Mouse (Mus musculus) midbrain, embryonic 11.5 days (tissue): Measurements from ENCODE around the gene Homer2. TPM values are rescaled to one million over a fixed set of nuclear protein-coding genes. Genes with fewer than 3 reads are reported as not detected.
A peak's percentile ranks its signal among the peaks of the same experiment; 100 is the strongest.

ENCODE experiments used
- ATAC-seq: fragments of 200-750 bp; cut with Nextera tagmentation; 2 replicates; pipeline ENCODE4 v1.8.0; 2017; ENCODE audit warnings: moderate TSS enrichment, moderate library complexity; ENCODE audit not compliant: low FRiP score
- DNase-seq: peaks from one replicate; pipeline ENCODE4 v3.0.0; 2015; ENCODE audit warnings: low spot score; ENCODE audit errors: missing footprints
- H3K27ac ChIP-seq: fragments of 300-500 bp; sonication (generic); 2 replicates; pipeline ENCODE4 v1.5.1; 2014; ENCODE audit warnings: low read depth, low read length
- H3K27me3 ChIP-seq: fragments of 300-500 bp; sonication (generic); 2 replicates; pipeline ENCODE4 v1.6.1; 2014; ENCODE audit warnings: mild to moderate bottlenecking, low read length, moderate library complexity, mixed read lengths; ENCODE audit not compliant: control insufficient read depth, insufficient read depth
- H3K36me3 ChIP-seq: fragments of 300-500 bp; sonication (generic); 2 replicates; pipeline ENCODE4 v1.6.1; 2014; ENCODE audit warnings: mild to moderate bottlenecking, low read length, moderate library complexity, mixed read lengths; ENCODE audit not compliant: control insufficient read depth, insufficient read depth
- H3K4me1 ChIP-seq: fragments of 300-500 bp; sonication (generic); 2 replicates; pipeline ENCODE4 v1.6.1; 2014; ENCODE audit warnings: low read length; ENCODE audit not compliant: control insufficient read depth, insufficient read depth
- H3K4me2 ChIP-seq: fragments of 300-500 bp; sonication (generic); 2 replicates; pipeline ENCODE4 v1.6.1; 2014; ENCODE audit warnings: mild to moderate bottlenecking, moderate library complexity
- H3K4me3 ChIP-seq: fragments of 300-500 bp; sonication (generic); 2 replicates; pipeline ENCODE4 v1.5.1; 2014; ENCODE audit warnings: low read depth, low read length
- H3K9ac ChIP-seq: fragments of 300-500 bp; sonication (generic); 2 replicates; pipeline ENCODE4 v1.6.1; 2014; ENCODE audit warnings: low read length
- H3K9me3 ChIP-seq: fragments of 300-500 bp; sonication (generic); 2 replicates; pipeline ENCODE4 v1.6.1; 2016; ENCODE audit warnings: low read length; ENCODE audit not compliant: control insufficient read depth
- WGBS: fragments of 180-500 bp; shearing (Covaris S2); extraction: QIAGEN DNeasy Blood & Tissue Kit; methylation state at CpG from one replicate; pipeline ENCODE4 v1.1.7; 2014; 5-methylcytosine and 5-hydroxymethylcytosine counted together
- polyA plus RNA-seq: library from polyadenylated mRNA; unstranded; fragments of >200 nt; fragmentation: Nextera tagmentation; extraction: Ambion mirVana; gene quantifications from 2 replicates; pipeline ENCODE4 v1.2.1, GENCODE M21; 2014

Homer2 gene
- 19.6 and 22.4 TPM in 2 replicates for polyA plus RNA-seq

DNA sequence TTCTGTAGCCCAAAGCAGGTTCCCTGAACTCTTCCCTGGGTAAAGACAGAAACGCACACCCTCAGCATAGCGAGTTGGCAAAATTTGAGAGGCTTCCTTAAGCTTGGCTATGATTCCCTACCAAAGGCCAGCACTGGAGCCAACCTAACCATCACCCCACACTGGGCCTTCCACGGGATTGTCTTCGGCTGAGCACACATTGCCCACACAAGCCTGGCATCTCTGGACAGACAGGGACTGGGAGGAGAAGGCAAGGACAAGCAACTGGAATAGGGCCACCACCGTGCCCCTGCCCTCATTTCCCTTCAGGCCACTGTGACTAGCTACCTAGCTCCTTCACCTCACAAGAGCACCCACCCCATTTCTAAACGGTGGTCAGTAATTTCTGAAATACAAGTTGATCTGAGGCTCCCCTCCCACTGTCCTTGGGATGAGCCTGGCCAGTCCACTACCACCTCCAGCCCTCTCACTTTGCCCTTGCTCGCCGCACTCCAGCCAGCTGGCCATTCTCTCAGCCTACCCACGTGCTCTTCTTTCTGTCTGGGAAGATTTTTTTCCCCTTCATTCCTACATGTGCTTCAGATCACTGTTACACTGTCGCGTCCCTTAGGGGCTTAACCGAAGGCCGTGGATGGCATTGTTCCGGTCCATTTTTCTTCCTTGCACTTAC lies at the start of gene Homer2:
Homer2 (minus strand) TSS at position 57 of the 670 bp plus-strand sequence.
- Histone ChIP-seq H3K4me3 (peak within 1 kb of the TSS; percentile 68), H3K9me3 (no peaks in the 10 kb centered on the region; the same call in 1 of the 2 replicates), H3K36me3 (no peaks in the 10 kb centered on the region), H3K27me3 (0 out of 2 replicates have a peak, but pooled peaks cover 5% of the 10 kb centered on the region), H3K4me2 (peak within 1 kb of the TSS; percentile 87), H3K4me1 (peaks cover 3% of the 10 kb centered on the region; the same call in 1 of the 2 replicates), H3K9ac (peak within 1 kb of the TSS; percentile 80), H3K27ac (no peak within 1 kb of the TSS)
- ATAC-seq (0 out of 2 replicates have a peak, but pooled peaks have one; percentile 3), DNase-seq (peak; percentile 85)
- 75% methylated on average over 14 of the region's 14 CpGs for WGBS

DNA sequence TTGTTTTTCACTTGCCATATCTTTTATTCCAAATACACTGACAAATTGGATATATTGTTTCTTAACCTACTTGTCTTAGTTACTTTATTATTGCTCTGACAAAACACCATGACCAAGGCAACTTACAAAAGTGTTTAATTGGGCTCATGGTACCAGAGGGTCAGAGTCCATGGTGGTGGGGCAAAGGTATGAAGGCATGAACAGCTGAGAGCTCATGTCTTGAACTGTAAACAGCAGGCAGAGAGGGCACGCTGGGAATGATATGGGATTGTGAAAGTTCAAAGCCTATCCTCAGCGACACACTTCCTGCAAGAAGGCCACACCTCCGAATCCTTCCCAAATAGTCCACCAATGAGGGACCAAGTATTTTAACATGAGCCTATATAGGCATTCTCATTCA lies 40.6 kb upstream of the Homer2 start:
- H3K4me1 ChIP-seq, result no peaks in the 10 kb centered on the region
- H3K9me3 ChIP-seq, result no peaks in the 10 kb centered on the region; the same call in 1 of the 2 replicates
- no peaks in the 10 kb centered on the region for H3K27me3 ChIP-seq
- 81% methylated on average over 3 of the region's 3 CpGs for WGBS
- no peaks in the 10 kb centered on the region for H3K36me3 ChIP-seq
- no peak overlapping the region for H3K4me2 ChIP-seq
- no peak overlapping the region for H3K4me3 ChIP-seq
- H3K27ac ChIP-seq, result no peak overlapping the region
- no peak for ATAC-seq
- H3K9ac ChIP-seq, result no peak overlapping the region
- DNase-seq, result no peak

DNA sequence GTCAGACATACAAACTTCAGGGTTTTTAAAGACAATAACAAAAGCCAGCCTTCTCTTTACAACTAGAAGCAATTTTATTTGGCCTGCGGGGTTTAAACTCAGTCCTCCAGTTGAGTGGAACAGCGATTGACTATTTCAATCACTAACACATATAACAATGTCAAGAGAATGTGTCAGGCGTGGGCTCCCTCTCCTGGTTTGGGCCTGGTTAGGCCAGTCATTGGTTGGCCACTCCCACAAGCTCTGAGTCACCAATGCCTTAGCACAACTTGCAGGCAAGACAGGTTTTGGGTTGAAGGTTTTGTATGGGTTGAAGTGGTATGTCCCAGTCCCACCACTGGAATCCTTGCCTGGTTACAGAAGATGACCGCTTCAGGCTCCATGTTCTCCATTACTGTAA lies 36.8 kb upstream of the Homer2 start:
- DNase-seq (no peak), ATAC-seq (no peak)
- no peak overlapping the region for H3K9ac ChIP-seq
- H3K27ac ChIP-seq, result no peak overlapping the region
- WGBS, result 83% methylated on average over 4 of the region's 4 CpGs
- no peaks in the 10 kb centered on the region for H3K4me1 ChIP-seq
- H3K36me3 ChIP-seq, result no peaks in the 10 kb centered on the region
- H3K4me2 ChIP-seq, result no peak overlapping the region
- H3K9me3 ChIP-seq, result no peaks in the 10 kb centered on the region; the same call in 1 of the 2 replicates
- H3K27me3 ChIP-seq, result no peaks in the 10 kb centered on the region
- no peak overlapping the region for H3K4me3 ChIP-seq

DNA sequence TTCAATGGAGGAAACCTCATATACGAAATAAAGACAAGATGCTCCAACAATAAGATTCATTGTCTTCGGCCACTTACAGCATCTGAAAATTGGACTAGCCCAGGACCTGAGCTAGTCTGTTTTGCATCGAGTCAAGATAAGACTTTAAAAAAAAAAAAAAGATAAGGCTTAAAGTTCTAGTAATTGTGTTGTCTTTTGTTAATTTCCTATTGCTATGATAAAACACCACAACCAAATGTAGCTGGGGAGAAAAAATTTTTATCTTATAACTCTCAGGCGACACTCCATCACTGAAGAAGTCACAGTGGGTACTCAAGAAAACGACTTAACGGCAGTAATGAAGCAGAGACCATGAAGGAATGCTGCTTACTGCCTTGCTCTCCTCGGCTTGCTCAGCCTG lies 32.7 kb upstream of the Homer2 start:
- no peak overlapping the region for H3K4me3 ChIP-seq
- DNase-seq (no peak), ATAC-seq (no peak)
- H3K9ac ChIP-seq, result no peak overlapping the region
- no peak overlapping the region for H3K27ac ChIP-seq
- H3K4me2 ChIP-seq, result no peak overlapping the region
- WGBS, result 90% methylated on average over 7 of the region's 7 CpGs
- H3K36me3 ChIP-seq, result no peaks in the 10 kb centered on the region
- no peaks in the 10 kb centered on the region for H3K27me3 ChIP-seq
- no peaks in the 10 kb centered on the region for H3K9me3 ChIP-seq
- no peaks in the 10 kb centered on the region for H3K4me1 ChIP-seq

DNA sequence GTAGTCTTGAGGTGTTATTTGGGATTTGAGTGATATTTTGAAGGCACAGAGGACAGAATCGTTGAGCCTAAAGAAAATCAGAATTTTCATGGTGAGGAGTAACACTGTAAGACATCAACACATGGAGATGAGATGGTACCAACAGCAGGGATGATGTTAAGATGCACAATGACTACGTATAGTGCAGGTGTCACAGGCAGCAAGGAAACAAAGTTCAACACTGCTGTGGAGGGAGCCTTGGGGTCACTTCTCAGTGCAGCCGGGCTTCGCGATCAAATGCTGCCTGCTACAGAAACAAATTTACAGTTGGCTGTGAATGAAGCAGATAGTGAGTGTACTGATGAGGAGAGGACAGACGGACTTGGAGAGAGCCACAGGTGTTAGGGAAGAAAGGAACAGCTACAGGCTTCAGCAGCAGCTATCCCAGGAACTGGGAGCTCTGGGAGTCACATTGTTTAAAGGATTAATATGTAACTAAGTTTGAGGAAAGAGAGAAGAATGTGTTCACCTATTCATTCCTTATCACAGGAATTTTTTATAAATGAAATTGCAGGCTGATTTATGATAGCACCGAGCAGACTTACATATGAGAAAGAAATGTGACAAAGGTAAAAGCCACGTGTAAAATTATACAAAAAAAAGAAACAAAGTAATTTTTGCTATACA lies 31.5 kb upstream of the Homer2 start:
- H3K4me1 ChIP-seq, result no peaks in the 10 kb centered on the region
- H3K9ac ChIP-seq, result no peak overlapping the region
- no peak overlapping the region for H3K27ac ChIP-seq
- H3K9me3 ChIP-seq, result no peaks in the 10 kb centered on the region
- DNase-seq (no peak), ATAC-seq (no peak)
- WGBS, result 82% methylated on average over 8 of the region's 8 CpGs
- no peak overlapping the region for H3K4me2 ChIP-seq
- H3K36me3 ChIP-seq, result no peaks in the 10 kb centered on the region
- H3K4me3 ChIP-seq, result no peak overlapping the region
- H3K27me3 ChIP-seq, result no peaks in the 10 kb centered on the region

DNA sequence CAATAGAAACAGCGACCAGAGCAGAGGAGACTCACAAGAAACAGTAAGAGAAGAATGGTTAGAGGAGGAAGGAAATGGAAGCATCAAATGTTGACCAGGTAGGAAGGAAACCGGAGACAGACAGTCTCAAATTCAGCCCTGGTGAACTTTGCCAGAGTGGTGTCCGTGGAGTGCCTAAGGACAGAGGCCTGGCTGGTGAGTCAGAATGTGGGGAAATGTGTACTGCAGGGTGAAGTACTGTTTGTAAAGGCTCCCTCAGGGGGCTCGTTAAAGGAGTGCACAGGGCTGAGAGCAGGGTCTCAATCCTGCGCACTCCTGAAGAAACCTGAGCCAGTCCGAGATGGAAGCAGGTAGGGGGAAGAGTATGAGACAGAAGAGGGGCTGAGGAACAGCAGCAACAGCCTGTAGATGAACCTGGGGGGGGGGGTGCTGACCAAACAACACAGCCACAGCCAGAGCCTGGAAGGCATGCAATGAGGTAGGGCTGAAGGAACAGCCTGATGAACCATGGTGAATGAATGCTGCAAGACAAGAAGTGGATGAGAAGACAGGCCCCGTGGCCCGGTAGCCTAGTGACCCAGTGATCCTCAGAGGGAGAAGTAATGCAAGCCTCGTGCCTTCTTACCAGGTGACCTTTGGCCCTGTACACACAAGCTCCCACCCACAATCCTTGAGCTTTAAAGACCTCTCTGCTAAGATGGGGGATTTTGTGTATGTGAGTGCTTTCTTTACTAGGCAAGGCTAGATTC lies 28.1 kb upstream of the Homer2 start:
- no peak for DNase-seq
- no peaks in the 10 kb centered on the region for H3K27me3 ChIP-seq
- no peaks in the 10 kb centered on the region for H3K4me1 ChIP-seq
- no peak overlapping the region for H3K4me3 ChIP-seq
- no peak overlapping the region for H3K27ac ChIP-seq
- 64% methylated on average over 9 of the region's 9 CpGs for WGBS
- ATAC-seq, result no peak
- no peak overlapping the region for H3K9ac ChIP-seq
- no peak overlapping the region for H3K4me2 ChIP-seq
- no peaks in the 10 kb centered on the region for H3K9me3 ChIP-seq
- no peaks in the 10 kb centered on the region for H3K36me3 ChIP-seq

DNA sequence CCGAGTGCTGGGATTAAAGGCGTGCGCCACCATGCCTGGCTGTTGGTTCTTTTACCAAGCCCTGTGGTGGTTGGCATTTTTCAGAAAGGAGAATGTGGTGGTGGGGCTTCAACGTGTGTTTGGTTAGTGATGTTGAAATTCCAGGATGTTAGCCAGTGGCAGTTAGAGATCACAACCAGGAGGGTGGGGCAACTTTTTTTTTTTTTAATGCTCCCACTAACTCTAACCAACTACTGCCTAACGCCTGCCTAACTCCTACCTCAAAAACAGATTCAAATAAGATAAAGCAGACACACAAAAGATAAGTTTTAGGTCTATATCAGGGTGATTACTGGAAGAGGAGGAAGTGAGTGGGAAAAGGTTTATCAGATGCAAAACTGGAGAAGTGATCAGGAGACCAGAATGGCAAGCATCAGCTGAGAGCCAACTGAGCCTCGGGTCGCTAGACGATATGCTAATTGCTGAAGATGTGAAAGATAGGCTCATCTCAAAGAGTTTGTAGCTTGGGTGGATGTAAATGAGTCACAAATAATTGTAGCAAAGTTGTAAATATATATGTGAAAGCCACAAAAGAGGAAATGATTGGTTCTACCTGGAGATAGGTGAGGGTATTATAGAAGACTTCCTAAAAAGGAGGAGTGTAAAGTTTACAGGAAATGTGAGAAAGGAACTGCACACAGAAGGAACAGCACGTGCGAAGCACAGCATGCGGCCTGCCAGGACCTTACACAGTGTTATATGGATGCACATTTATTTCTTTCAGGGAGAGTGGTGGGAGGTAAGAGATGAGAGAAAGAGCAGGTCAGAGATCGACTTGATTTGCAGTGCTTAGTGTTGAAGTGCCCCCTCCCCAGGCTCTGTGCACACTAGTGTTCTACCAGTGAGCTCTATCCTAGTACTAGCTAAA lies 25.1 kb upstream of the Homer2 start:
- 90% methylated on average over 12 of the region's 12 CpGs for WGBS
- no peak for DNase-seq
- Histone ChIP-seq H3K4me1 (no peaks in the 10 kb centered on the region), H3K9me3 (no peaks in the 10 kb centered on the region), H3K36me3 (no peaks in the 10 kb centered on the region), H3K27ac (no peak overlapping the region), H3K4me3 (no peak overlapping the region), H3K27me3 (no peaks in the 10 kb centered on the region), H3K4me2 (no peak overlapping the region), H3K9ac (no peak overlapping the region)
- ATAC-seq, result no peak

DNA sequence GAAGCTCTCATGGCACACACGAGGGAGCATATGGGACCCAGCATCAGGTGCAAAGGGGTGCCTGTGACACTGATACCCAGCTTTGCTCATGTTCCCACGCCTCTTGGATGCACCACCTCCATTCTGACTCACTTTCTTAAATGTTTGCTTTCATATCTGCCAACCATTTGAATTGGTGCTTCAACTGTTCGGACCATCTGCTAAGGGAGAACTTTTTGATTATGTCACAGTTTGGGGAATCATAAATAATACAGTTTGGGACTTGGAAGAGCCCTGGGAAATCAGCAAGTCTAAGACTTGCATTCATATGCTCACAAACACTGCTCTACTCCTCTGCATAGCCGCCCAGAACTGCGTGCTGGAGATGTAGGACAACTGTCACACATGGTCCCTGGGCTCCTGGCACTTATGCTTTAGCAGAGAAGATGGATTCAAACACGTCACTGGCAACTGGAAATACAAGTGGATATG lies 23.9 kb upstream of the Homer2 start:
- Histone ChIP-seq H3K9me3 (no peaks in the 10 kb centered on the region), H3K4me2 (no peak overlapping the region), H3K4me3 (no peak overlapping the region), H3K27ac (no peak overlapping the region), H3K9ac (no peak overlapping the region), H3K36me3 (no peaks in the 10 kb centered on the region), H3K4me1 (no peaks in the 10 kb centered on the region), H3K27me3 (no peaks in the 10 kb centered on the region)
- no peak for DNase-seq
- WGBS, result 84% methylated on average over 6 of the region's 6 CpGs
- no peak for ATAC-seq
